Mouse (Mus musculus) midbrain, embryonic 14.5 days (tissue): ENCODE results near the gene Ccr7. TPM values are rescaled to one million over a fixed set of nuclear protein-coding genes. Genes with fewer than 3 reads are reported as not detected.
A peak's percentile ranks its signal among the peaks of the same experiment; 100 is the strongest.

Source experiments
- ATAC-seq: fragments of 200-750 bp; cut with Nextera tagmentation; 2 replicates; pipeline ENCODE4 v1.8.0; 2017; ENCODE audit warnings: moderate number of reproducible peaks, moderate library complexity; ENCODE audit not compliant: low FRiP score, low TSS enrichment
- DNase-seq: peaks from one replicate; pipeline ENCODE4 v3.0.0-alpha.2; 2015
- H3K27ac ChIP-seq: fragments of 300-500 bp; sonication (generic); replicated peaks from 2 replicates; pipeline ENCODE4 v1.5.1; 2014; ENCODE audit warnings: mild to moderate bottlenecking, low read depth, low read length, moderate library complexity
- H3K27me3 ChIP-seq: fragments of 300-500 bp; sonication (generic); 2 replicates; pipeline ENCODE4 v1.6.1; 2014; ENCODE audit warnings: low read length, control low read depth, mixed read lengths; ENCODE audit not compliant: control insufficient read depth, insufficient read depth
- H3K36me3 ChIP-seq: fragments of 300-500 bp; sonication (generic); 2 replicates; pipeline ENCODE4 v1.6.1; 2014; ENCODE audit warnings: low read length, control low read depth; ENCODE audit not compliant: control insufficient read depth, insufficient read depth
- H3K4me1 ChIP-seq: fragments of 300-500 bp; sonication (generic); 2 replicates; pipeline ENCODE4 v1.6.1; 2014; ENCODE audit warnings: mild to moderate bottlenecking, antibody characterized with exemption, low read length, control low read depth; ENCODE audit not compliant: control insufficient read depth, insufficient read depth
- H3K4me2 ChIP-seq: fragments of 300-500 bp; sonication (generic); 2 replicates; pipeline ENCODE4 v1.6.1; 2014; ENCODE audit warnings: mild to moderate bottlenecking, low read length, moderate library complexity
- H3K4me3 ChIP-seq: fragments of 300-500 bp; sonication (generic); replicated peaks from 2 replicates; pipeline ENCODE4 v1.5.1; 2014; ENCODE audit warnings: low read depth, low read length
- H3K9ac ChIP-seq: fragments of 300-500 bp; sonication (generic); replicated peaks from 2 replicates; pipeline ENCODE4 v1.6.1; 2014; ENCODE audit warnings: mild to moderate bottlenecking, low read length, moderate library complexity
- H3K9me3 ChIP-seq: fragments of 300-500 bp; sonication (generic); 2 replicates; pipeline ENCODE4 v1.6.1; 2016; ENCODE audit warnings: low read length, control low read depth, mixed read lengths; ENCODE audit not compliant: control insufficient read depth
- WGBS: fragments of 180-500 bp; shearing (Covaris S2); extraction: QIAGEN DNeasy Blood & Tissue Kit; methylation state at CpG from one replicate; pipeline ENCODE4 v1.1.7; 2014; 5-methylcytosine and 5-hydroxymethylcytosine counted together
- polyA plus RNA-seq: library from polyadenylated mRNA; unstranded; fragments of >200 nt; fragmentation: Nextera tagmentation; extraction: Ambion mirVana; gene quantifications from 2 replicates; pipeline ENCODE4 v1.2.1, GENCODE M21; 2014

The Ccr7 gene
- polyA plus RNA-seq, 1 experiment from 2014 or later = 0.45 TPM

DNA sequence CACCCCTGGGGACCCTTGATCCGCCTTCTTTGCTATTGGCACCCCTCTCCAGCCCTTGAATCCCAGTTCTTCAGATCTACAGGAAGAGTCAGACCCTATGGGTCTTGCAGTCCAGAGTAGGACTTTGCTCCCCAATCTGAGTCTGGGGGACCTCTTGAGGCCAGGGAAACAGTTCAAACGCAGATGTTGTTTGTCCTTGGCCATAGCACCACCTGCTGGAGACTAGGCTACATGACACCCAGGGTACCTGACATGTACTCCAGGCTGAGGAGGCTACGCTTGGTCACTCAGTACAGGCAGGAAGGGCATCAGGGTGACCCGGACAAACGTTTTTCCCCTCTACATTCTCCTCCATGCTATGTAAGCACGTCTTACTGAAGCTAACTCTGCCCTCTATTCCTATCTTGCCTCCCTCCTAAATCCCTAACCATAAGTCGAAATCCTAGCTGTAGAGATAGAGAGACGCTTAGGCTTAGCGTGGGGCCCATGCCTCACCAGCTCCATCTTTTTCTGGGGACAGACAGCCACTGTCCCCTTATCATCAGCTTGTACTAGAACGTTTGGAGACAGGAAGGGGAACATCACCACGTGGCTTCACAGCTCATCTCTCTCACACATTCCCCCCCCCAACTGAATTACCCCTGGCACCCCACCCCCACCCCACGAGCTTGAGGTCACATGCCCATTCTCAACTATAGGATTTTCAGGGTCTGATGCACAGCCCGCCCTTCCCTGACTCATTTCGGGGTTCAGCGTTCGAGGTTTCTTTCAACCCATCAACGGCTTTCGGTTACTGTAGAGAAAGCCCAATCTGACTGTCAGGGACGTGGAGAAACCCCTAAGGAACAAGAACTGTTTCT, 4.7 kb downstream of the Ccr7 start:
- Histone ChIP-seq H3K4me2 (no peak overlapping the region), H3K4me1 (peaks cover 15% of the 10 kb centered on the region; the same call in 1 of the 2 replicates), H3K36me3 (no peaks in the 10 kb centered on the region), H3K9me3 (no peaks in the 10 kb centered on the region), H3K27me3 (no peaks in the 10 kb centered on the region), H3K9ac (no peak overlapping the region), H3K27ac (no peak overlapping the region), H3K4me3 (no peak overlapping the region)
- DNase-seq = peak; percentile 91
- WGBS = 50% methylated on average over 19 of the region's 19 CpGs
- peak; percentile 20; the same call in 1 of the 2 replicates for ATAC-seq

- peak; percentile 17 for ATAC-seq
- Histone ChIP-seq H3K27me3 (no peaks in the 10 kb centered on the region), H3K36me3 (no peaks in the 10 kb centered on the region), H3K9me3 (no peaks in the 10 kb centered on the region), H3K4me2 (no peak overlapping the region), H3K27ac (no peak overlapping the region), H3K4me3 (no peak overlapping the region), H3K9ac (no peak overlapping the region), H3K4me1 (peaks cover 15% of the 10 kb centered on the region; the same call in 1 of the 2 replicates)
- DNase-seq = peak; percentile 12
- WGBS = 32% methylated on average over 16 of the region's 16 CpGs
Observed at GRCm38 (mm10) chr11:99148896-99149703, 5.8 kb downstream of the Ccr7 start.

DNA sequence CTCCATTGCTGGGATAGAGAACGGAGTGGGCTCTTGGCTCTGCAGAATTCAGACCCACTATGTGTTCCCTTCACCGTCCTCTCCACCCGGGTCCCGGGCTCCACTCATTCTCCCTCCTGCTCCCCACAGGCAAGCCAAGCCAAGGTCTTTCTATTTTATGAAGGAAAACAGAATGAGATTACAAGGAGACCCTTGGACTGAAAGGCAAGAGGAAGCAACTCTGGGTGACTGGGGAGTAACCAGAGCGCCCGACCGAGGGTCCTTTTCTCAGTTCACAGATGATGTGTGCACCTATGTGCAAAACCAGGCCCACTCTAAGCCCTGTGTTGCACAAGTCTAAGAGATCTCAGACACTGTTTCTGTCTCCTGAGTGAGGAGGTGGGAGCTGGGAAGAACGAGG, 6.5 kb downstream of the Ccr7 start:
- H3K27ac ChIP-seq = no peak overlapping the region
- no peak overlapping the region for H3K4me3 ChIP-seq
- H3K9me3 ChIP-seq = no peaks in the 10 kb centered on the region
- H3K27me3 ChIP-seq = no peaks in the 10 kb centered on the region
- DNase-seq (no peak), ATAC-seq (no peak)
- H3K4me2 ChIP-seq = no peak overlapping the region
- H3K9ac ChIP-seq = no peak overlapping the region
- no peaks in the 10 kb centered on the region for H3K36me3 ChIP-seq
- H3K4me1 ChIP-seq = peaks cover 15% of the 10 kb centered on the region; the same call in 1 of the 2 replicates
- 81% methylated on average over 8 of the region's 8 CpGs for WGBS

DNA sequence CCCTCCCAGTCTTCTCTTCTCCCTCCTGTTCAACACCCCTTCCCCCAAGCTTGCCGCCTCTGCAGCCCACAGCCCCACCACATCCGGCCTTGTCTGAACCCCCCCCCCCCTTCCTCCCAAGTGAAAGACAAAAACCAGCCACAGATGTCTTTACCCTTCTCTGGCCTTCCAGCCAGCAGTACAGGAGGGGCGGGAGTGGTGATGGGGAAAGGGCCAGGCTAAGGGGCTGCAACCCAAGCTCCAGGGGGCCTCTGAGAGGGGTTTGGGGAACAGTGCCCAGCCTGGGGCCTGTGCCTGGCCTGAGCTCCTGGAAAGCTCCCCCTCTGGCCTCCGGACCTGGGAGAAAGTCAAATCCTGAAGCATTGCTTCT, 7.0 kb downstream of the Ccr7 start:
- H3K9ac ChIP-seq = no peak overlapping the region
- 0 out of 2 replicates have a peak overlapping the region, but pooled peaks have one; percentile 32 for H3K27ac ChIP-seq
- WGBS = 30% methylated on average over 4 of the region's 4 CpGs

GRCm38 (mm10) chr11:99147041-99147919, 7.6 kb downstream of the Ccr7 start:
- no peak overlapping the region for H3K9ac ChIP-seq
- H3K36me3 ChIP-seq = no peaks in the 10 kb centered on the region
- H3K4me1 ChIP-seq = peaks cover 15% of the 10 kb centered on the region; the same call in 1 of the 2 replicates
- H3K9me3 ChIP-seq = no peaks in the 10 kb centered on the region
- H3K4me3 ChIP-seq = no peak overlapping the region
- WGBS = 47% methylated on average over 17 of the region's 17 CpGs
- H3K4me2 ChIP-seq = no peak overlapping the region
- H3K27me3 ChIP-seq = no peaks in the 10 kb centered on the region
- peak overlapping the region; percentile 32 for H3K27ac ChIP-seq
- DNase-seq (peak; percentile 46), ATAC-seq (no peak)

More for the DNA sequence above, 7.0 kb downstream of the Ccr7 start:
- Histone ChIP-seq H3K36me3 (no peaks in the 10 kb centered on the region), H3K4me1 (peaks cover 15% of the 10 kb centered on the region; the same call in 1 of the 2 replicates), H3K4me2 (no peak overlapping the region), H3K9me3 (no peaks in the 10 kb centered on the region), H3K27me3 (no peaks in the 10 kb centered on the region), H3K4me3 (no peak overlapping the region)
- ATAC-seq (no peak), DNase-seq (no peak)

GRCm38 (mm10) chr11:99146558-99146957, 8.3 kb downstream of the Ccr7 start:
- no peak for ATAC-seq
- Histone ChIP-seq H3K36me3 (no peaks in the 10 kb centered on the region), H3K4me2 (no peak overlapping the region), H3K9me3 (no peaks in the 10 kb centered on the region), H3K4me1 (peaks cover 15% of the 10 kb centered on the region; the same call in 1 of the 2 replicates), H3K27me3 (no peaks in the 10 kb centered on the region), H3K4me3 (no peak overlapping the region), H3K27ac (no peak overlapping the region), H3K9ac (no peak overlapping the region)
- 93% methylated on average over 6 of the region's 6 CpGs for WGBS
- no peak for DNase-seq

GRCm38 (mm10) chr11:99145765-99146164, 9.1 kb downstream of the Ccr7 start:
- H3K27me3 ChIP-seq = no peaks in the 10 kb centered on the region
- no peak overlapping the region for H3K4me2 ChIP-seq
- peaks cover 15% of the 10 kb centered on the region; the same call in 1 of the 2 replicates for H3K4me1 ChIP-seq
- 97% methylated on average over 16 of the region's 16 CpGs for WGBS
- no peaks in the 10 kb centered on the region for H3K9me3 ChIP-seq
- no peak overlapping the region for H3K9ac ChIP-seq
- H3K36me3 ChIP-seq = no peaks in the 10 kb centered on the region
- no peak for ATAC-seq
- no peak overlapping the region for H3K4me3 ChIP-seq
- H3K27ac ChIP-seq = no peak overlapping the region
- DNase-seq = no peak

DNA sequence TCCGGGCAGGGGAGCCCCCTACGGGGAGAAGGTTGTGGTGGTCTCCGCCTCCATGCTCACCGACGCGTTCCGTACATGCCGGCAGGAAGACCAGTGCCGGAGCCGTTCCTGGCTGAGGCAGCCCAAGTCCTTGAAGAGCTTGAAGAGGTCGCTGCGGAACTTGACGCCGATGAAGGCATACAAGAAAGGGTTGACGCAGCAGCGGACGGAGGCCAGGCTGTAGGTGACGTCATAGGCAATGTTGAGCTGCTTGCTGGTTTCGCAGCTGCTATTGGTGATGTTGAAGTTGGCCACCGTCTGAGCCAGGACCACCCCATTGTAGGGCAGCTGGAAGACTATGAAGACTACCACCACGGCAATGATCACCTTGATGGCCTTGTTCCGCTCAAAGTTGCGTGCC, 9.9 kb downstream of the Ccr7 start:
- 87% methylated on average over 23 of the region's 23 CpGs for WGBS
- Histone ChIP-seq H3K4me3 (no peak overlapping the region), H3K4me1 (peaks cover 15% of the 10 kb centered on the region; the same call in 1 of the 2 replicates), H3K9me3 (no peaks in the 10 kb centered on the region), H3K36me3 (no peaks in the 10 kb centered on the region), H3K27ac (no peak overlapping the region), H3K9ac (no peak overlapping the region), H3K27me3 (no peaks in the 10 kb centered on the region), H3K4me2 (no peak overlapping the region)
- no peak for DNase-seq
- ATAC-seq = no peak
